Mouse (Mus musculus) C2C12 (cell line): ENCODE results near the gene Kmt5a. TPM values are rescaled to one million over a fixed set of nuclear protein-coding genes. Genes with fewer than 3 reads are reported as not detected.

ENCODE experiments used
- H3K27me3 ChIP-seq: one replicate; pipeline ENCODE4 v1.6.1; 2011; ENCODE audit not compliant: control insufficient read depth, insufficient read depth, insufficient read length
- H3K36me3 ChIP-seq: one replicate; pipeline ENCODE4 v1.6.1; 2011; ENCODE audit not compliant: control insufficient read depth, insufficient read depth
- H3K4me3 ChIP-seq: one replicate; pipeline ENCODE4 v1.5.1; 2011; ENCODE audit warnings: mild to moderate bottlenecking, control low read depth; ENCODE audit not compliant: poor library complexity, insufficient read depth, severe bottlenecking
- H3K79me2 ChIP-seq: one replicate; pipeline ENCODE4 v1.6.1; 2011; ENCODE audit not compliant: control insufficient read depth, insufficient read depth
- H3K79me3 ChIP-seq: one replicate; pipeline ENCODE4 v1.6.1; 2011; ENCODE audit warnings: low read depth, control low read depth
- H3ac ChIP-seq: one replicate; pipeline ENCODE3; 2011; ENCODE audit warnings: low read depth; ENCODE audit not compliant: control insufficient read depth, insufficient read length
- CEBPB ChIP-seq: IDR thresholded peaks from one replicate; pipeline ENCODE4 v1.6.1; 2011; ENCODE audit warnings: low read depth, mild to moderate bottlenecking, control low read depth, moderate library complexity
- CTCF ChIP-seq: IDR thresholded peaks from one replicate; pipeline ENCODE4 v1.5.1; 2011; ENCODE audit not compliant: control insufficient read depth, insufficient read depth, insufficient read length
- FOSL1 ChIP-seq: IDR thresholded peaks from one replicate; pipeline ENCODE4 v1.8.0; 2011; ENCODE audit warnings: mild to moderate bottlenecking, low read length; ENCODE audit not compliant: poor library complexity, insufficient read depth, severe bottlenecking
- MAX ChIP-seq: IDR thresholded peaks from one replicate; pipeline ENCODE4 v1.6.1; 2011; ENCODE audit warnings: mild to moderate bottlenecking, control low read depth
- MYOD1 ChIP-seq: IDR thresholded peaks from one replicate; pipeline ENCODE4 v1.6.1; 2011; ENCODE audit warnings: low read depth; ENCODE audit not compliant: control insufficient read depth, insufficient read length
- MYOG ChIP-seq: IDR thresholded peaks from one replicate; pipeline ENCODE4 v1.6.1; 2011; ENCODE audit not compliant: control insufficient read depth, insufficient read length; ENCODE audit errors: extremely low read depth
- USF1 ChIP-seq: IDR thresholded peaks from one replicate; pipeline ENCODE4 v1.6.1; 2011; ENCODE audit warnings: low read depth, mild to moderate bottlenecking, control low read depth, moderate library complexity
- polyA plus RNA-seq: library from polyadenylated mRNA; unstranded; fragments of >200 nt; fragmentation: generic; extraction: Trizol; gene quantifications from one replicate; pipeline ENCODE4 v1.2.1, GENCODE M21; 2012; ENCODE audit warnings: missing spikeins

The Kmt5a gene
- polyA plus RNA-seq, 1 experiment: 91.5 TPM

GRCm38 (mm10) chr5:124444208-124444607 is 4.5 kb downstream of the Kmt5a start:
- Histone ChIP-seq H3K36me3 (peaks cover 23% of the 10 kb centered on the region), H3K4me3 (no peak overlapping the region), H3ac (no peak overlapping the region), H3K79me2 (peaks cover 87% of the 10 kb centered on the region), H3K79me3 (peaks cover 47% of the 10 kb centered on the region), H3K27me3 (no peaks in the 10 kb centered on the region)
- TF ChIP-seq FOSL1 (no peak), CTCF (no peak)

GRCm38 (mm10) chr5:124444661-124445561 is 5.2 kb downstream of the Kmt5a start:
- Histone ChIP-seq H3K36me3 (peaks cover 30% of the 10 kb centered on the region), H3K4me3 (peak overlapping the region; percentile 65), H3ac (peak overlapping the region; percentile 82), H3K27me3 (no peaks in the 10 kb centered on the region), H3K79me2 (peaks cover 94% of the 10 kb centered on the region), H3K79me3 (peaks cover 51% of the 10 kb centered on the region)
- TF ChIP-seq MAX (peak; percentile 27), CEBPB (no peak)

- peak overlapping the region; percentile 82 for H3ac ChIP-seq
- no peaks in the 10 kb centered on the region for H3K27me3 ChIP-seq
- H3K36me3 ChIP-seq: peaks cover 38% of the 10 kb centered on the region
- H3K79me3 ChIP-seq: peaks cover 58% of the 10 kb centered on the region
- no peak for TF ChIP-seq CEBPB
- no peak for TF ChIP-seq FOSL1
- TF ChIP-seq MAX: no peak
- no peak for TF ChIP-seq MYOG
- TF ChIP-seq CTCF: no peak
- TF ChIP-seq USF1: no peak
- no peak for TF ChIP-seq MYOD1
- peaks cover 98% of the 10 kb centered on the region for H3K79me2 ChIP-seq
- H3K4me3 ChIP-seq: peak overlapping the region; percentile 65
Measured at GRCm38 (mm10) chr5:124445621-124446293, 6.0 kb downstream of the Kmt5a start.

GRCm38 (mm10) chr5:124446301-124446881 is 6.7 kb downstream of the Kmt5a start:
- Histone ChIP-seq H3K4me3 (peak overlapping the region; percentile 65), H3K79me2 (peaks cover 98% of the 10 kb centered on the region), H3K36me3 (peaks cover 45% of the 10 kb centered on the region), H3ac (peak overlapping the region; percentile 82), H3K27me3 (no peaks in the 10 kb centered on the region), H3K79me3 (peaks cover 57% of the 10 kb centered on the region)
- TF ChIP-seq CTCF (no peak), MYOD1 (no peak), CEBPB (no peak), USF1 (no peak), MYOG (no peak), FOSL1 (no peak), MAX (no peak)

- Histone ChIP-seq H3ac (no peak overlapping the region), H3K27me3 (no peaks in the 10 kb centered on the region), H3K4me3 (no peak overlapping the region), H3K36me3 (peaks cover 75% of the 10 kb centered on the region), H3K79me3 (peaks cover 49% of the 10 kb centered on the region), H3K79me2 (peaks cover 88% of the 10 kb centered on the region)
- TF ChIP-seq MAX: no peak
- no peak for TF ChIP-seq CTCF
- TF ChIP-seq MYOG: no peak
- TF ChIP-seq FOSL1: no peak
- TF ChIP-seq MYOD1: no peak
- TF ChIP-seq USF1: no peak
- TF ChIP-seq CEBPB: no peak
Measured at GRCm38 (mm10) chr5:124449494-124449893, 9.8 kb downstream of the Kmt5a start.
